Mouse (Mus musculus): ENCODE data around the gene Tmem132c. TPM values are rescaled to one million over a fixed set of nuclear protein-coding genes. Genes with fewer than 3 reads are reported as not detected.

Gene Tmem132c
- total RNA-seq, 2 experiments from 2014 or later: 1.5 to 2.4 TPM

DNA sequence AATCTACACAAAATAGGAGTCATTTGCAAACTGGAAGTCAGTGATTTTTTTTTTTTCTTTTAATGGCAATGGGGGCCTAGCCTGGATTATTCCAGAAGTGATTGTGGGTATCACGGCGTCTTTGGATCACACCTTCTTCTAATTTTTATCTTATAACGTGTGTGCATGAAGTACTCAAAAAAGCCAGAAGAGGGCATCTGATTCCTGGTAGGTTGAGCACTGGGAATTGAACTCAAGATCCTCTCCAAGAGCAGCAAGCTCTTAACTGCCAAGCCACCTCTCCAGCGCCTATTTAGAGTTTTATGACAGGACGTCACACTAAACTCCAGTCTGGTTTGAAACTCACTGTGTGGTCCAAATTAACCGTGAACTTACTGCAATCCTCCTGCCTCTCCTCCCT, 346.2 kb downstream of the Tmem132c start:
- no peak for DNase-seq (ENCODE audit: low spot score in 2 of 2)

DNA sequence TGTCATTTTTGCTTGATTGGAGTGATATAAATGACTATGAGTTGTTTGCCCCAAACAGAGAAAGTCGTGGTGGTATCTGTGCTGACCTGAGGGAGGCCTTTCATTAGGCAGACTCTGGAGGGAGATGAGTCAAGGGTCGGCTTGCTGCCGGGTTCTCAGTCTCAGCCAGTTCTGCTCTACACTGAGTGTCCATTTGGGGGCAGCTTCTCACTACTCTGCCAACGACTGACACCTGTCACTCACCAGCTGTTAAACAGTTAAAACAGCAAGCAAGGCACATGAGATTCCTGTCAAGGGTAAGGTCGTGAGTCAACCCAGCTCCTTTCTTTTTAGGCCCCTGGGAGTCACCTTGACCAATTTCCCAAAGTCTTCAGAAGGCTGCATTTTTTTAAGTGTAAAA, 350.8 kb downstream of the Tmem132c start:
- no peak for DNase-seq (ENCODE audit: low spot score in 2 of 2)

DNA sequence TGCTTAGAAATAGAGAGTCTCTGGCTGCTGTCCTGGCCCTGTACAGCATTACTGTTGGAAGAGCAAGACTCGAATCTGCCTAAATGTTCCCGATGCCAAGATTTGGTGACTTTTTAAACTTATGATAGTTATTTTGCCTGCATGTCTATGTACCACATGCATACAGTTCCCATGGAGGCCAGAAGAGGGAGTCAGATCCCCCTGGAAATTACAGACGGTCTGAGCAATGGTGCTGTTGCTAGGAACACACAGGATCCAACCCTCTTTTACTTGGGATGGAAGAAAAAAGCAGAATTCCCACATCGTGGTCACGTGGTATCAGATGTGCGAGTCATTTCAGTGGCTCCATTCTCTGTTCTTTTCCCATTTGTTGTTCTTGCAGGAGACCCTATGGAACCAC, 351.2 kb downstream of the Tmem132c start:
- no peak for DNase-seq (ENCODE audit: low spot score in 2 of 2)

DNA sequence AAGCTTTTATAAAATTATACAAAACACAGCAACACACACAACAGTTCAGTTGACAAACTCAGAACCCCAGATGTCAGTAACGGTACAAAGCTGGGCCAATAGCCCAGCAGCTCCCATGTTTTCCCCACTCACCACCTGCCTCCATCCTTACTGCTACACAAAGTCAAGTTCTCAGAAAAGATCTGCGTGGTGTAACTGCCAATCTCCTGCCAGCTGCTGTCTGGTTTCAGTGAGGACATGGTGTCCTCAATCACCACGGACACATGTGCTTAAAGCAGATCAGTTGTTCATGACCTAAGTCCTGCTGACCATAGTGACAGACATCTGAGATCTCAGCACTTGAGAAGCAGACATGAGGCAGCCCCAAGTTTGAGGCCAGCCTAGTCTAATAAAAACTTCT, 354.1 kb downstream of the Tmem132c start:
- no peak for DNase-seq (ENCODE audit: low spot score in 2 of 2)

DNA sequence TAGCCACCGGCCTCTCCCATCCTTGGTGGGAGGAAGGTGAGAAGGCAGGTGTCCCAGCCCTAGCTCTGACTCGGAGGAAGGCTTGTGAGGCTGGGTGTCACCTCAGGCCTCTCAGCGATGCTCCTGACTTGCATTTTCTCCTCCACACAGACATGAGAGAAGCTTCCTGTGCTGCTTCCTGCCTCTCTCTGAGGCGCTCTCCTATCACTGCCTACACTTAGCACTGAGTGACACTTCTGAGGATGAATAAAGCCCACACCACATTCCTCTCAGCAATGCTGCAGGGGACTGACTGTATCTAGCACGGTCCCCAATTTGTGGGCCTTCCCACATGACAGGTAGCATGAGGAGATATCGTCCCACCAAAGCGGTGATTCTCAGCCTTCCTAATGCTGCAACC, 355.3 kb downstream of the Tmem132c start:
- no peak for DNase-seq (ENCODE audit: low spot score in 2 of 2)

DNA sequence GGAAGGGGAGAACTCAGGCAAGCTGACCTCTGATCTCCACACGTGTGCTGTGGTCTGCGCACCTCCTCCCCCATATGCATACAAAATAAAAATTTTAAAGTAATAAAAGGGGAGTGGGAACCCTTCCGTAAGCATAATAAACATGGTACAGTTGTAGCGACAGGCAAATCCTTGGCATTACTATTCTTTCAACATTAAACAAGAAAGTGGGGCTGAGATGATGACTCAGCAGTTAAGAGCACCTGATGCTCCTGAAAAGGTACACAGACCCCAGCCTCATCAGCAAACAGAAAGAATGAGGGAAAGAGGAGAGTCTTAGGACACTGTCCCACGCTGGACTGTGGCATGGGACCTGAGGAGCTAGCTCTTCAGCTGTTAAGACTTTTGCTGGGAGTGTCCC, 361.4 kb downstream of the Tmem132c start:
- DNase-seq (ENCODE audit: low spot score in 2 of 2): no peak

DNA sequence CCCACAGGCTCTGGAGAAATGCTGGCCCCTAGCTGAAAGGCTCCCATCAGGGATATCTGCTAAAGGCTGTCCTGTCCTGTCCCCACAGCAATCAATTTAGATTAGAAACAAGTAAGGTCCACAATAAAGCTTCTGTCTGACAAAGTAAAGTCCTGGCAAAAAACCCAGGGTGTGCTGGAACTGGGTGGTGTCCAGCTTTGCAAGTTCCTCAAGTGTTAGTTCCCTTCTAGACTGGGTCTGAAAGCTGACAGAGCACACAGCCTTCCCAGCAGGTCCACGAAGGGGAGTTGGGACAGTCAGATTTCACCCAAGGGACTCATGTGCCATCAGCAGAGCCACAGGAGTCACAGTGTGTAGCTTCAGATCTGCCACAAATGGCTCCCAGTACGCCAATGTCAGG, 365.9 kb downstream of the Tmem132c start:
- no peak for DNase-seq (ENCODE audit: low spot score in 2 of 2)

DNA sequence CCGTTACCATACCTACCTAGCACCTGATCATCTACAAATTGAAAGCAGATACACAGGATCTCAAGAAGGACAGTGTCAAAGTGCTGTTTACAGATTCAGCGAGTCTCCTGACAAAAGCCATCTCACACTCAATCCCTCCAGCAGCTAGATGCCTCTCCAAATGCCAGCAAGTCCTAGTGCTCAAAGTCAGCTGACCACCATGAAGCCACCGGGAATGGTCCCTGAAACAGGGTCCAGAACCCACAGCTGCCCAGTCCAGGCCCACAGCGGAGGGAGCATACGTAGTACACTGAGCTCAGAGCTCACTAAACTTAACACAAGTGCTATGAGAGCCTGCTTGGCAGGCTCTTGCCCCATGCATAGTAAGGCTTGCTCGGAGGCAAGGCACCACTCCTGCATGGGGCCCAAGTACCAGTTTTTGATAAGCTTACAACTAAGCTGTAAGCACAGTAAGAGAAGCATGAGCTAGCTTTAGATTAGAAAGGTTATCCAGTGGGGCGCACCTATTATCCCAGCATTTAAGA, 367.6 kb downstream of the Tmem132c start:
- no peak for DNase-seq (ENCODE audit: low spot score in 2 of 2)

DNA sequence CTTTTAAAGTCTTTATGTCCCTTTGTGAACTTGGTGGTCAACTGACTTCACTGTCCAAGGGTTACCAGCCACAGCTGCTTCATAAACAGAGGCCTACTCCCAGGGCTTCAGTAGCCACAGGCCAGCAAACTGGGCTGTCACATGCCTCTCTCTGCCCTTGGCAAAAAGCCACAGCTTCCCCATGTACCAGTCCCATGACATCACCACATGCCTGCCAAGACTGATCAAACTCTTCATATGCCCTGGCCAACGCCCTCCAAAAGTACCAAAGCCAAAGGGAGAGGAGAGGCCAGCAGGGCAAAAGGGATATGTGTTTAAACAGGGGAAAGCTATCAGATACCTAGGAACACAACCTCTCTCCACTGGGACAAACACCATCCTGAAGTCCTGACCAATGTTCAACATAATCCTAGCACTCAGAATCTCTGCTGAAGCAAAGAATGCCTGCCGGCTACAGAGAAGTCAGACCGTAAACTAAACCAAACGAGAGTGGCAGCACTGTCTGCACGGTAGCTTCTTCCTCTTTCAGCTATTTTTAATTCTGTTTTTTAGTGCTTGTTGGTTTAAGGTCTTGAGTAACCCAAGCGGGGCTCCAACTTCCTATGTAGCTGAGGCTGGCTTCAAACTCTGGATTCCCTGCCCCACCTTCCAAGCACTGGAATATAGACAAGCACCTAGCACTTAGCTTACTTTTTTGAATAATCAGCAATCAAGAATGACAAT, 369.3 kb downstream of the Tmem132c start:
- peak in 1 of 2 experiments; percentile 34 for DNase-seq (ENCODE audit: low spot score in 2 of 2)

DNA sequence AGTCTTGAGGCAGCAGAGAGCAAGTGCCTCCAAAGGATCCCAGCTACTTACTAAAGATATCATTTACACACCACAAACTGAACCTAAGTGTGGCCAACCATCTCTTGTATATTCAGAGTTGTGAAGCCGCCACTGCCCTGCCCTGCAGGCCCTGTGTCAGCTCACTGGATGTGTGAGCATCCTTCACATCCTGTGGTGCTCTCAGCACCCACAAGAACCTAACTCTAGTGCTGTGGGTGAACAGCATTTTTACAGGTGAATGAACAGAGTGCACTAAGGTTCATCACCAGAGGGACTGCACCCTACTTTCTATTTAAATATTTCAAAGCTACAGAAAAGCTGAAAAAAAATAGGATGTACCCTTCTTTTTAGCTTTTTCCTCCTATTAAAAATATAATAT, 370.3 kb downstream of the Tmem132c start:
- no peak for DNase-seq (ENCODE audit: low spot score in 2 of 2)

DNA sequence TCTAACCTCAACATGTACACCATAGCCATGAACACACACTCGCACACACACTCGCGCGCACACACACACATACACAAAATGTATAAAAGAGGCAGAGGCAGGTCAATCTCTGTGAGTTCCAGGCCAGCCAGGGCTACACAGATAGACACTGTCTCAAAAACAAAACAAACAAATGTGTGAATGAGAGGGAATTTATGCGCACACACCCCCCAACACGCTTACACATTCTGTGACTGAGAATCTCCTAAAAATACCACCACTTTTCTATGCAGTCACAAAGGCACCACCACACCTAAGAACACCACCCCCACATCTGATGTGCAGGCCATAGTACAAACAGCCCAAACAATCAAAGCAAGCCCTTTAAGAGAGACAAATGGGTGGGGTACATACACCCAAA, 370.8 kb downstream of the Tmem132c start:
- no peak for DNase-seq (ENCODE audit: low spot score in 2 of 2)

Measured in gastrocnemius, postnatal 4 days (tissue).